ENCODE assay signal across 10 mouse cellular contexts in the genomic region with DNA sequence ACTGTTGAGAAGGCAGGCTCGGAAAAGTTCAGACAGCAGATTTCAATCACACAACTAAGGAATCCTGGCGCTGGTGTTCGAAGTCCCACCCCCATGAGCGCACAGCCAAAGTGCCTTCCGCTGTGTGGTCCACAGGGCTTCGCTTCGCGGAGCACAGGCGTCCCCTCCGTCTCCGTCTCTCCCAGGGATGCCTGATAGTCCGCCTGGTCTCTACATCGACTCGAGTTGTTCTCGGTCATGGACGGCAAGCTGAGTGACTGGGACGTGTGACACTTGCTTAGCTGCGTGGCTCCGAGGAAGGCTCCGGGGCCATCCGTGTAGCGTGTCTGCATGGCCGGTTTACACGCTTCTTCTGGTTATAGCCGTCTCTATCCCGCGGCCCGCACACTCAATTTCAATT.
DNase-seq lines count a peak whose midpoint lies in the region; ATAC-seq lines count a peak whose summit lies in the region.
"Had no signal": no experiment of that assay in that cellular context is flagged by ENCODE, and none has a peak within 500 bp of the region (broad histone marks: within the 10 kb centered on the region; RNA-seq: fewer than 3 reads in every experiment).

No protein-coding gene starts in this region.

- H3K27ac ChIP-seq in kidney, embryonic 15.5 days, result no peak overlapping the region
- H3K27ac ChIP-seq in hindbrain, embryonic 11.5 days (ENCODE audit: low read depth, low read length), result peak overlapping the region; percentile 24; the same call in 1 of the 2 replicates
- peak overlapping the region; percentile 23; the same call in 1 of the 2 replicates for H3K27ac ChIP-seq in midbrain, embryonic 15.5 days

- intact Hi-C loops in left cerebral cortex, postnatal 4 days (cut with DNase I), result no loop called here

- 57% methylated on average over 28 of the region's 28 CpGs for WGBS in kidney, embryonic 15.5 days
- 36% methylated on average over 28 of the region's 28 CpGs for WGBS in hindbrain, embryonic 11.5 days
- 31% methylated on average over 28 of the region's 28 CpGs for WGBS in midbrain, embryonic 15.5 days

- no peaks in the 10 kb centered on the region for H3K9me3 ChIP-seq in kidney, embryonic 15.5 days (replicated peaks)
- no peaks in the 10 kb centered on the region for H3K9me3 ChIP-seq in hindbrain, embryonic 11.5 days (ENCODE audit: control insufficient read depth, low read length)
- no peaks in the 10 kb centered on the region for H3K9me3 ChIP-seq in midbrain, embryonic 15.5 days

- DNase-seq in kidney, adult 9 months, result no peak
- DNase-seq in embryo, embryonic 11 days, result peak; percentile 59
- DNase-seq in hindbrain, embryonic 11.5 days (ENCODE audit: low spot score), result peak; percentile 49
- no peak for DNase-seq in right cerebral cortex, postnatal 25 days
- no peak for DNase-seq in left cerebral cortex, postnatal 4 days
- no peak for DNase-seq in frontal cortex, adult 2 months (ENCODE audit: extremely low spot score in 1 of 2, low spot score in 1 of 2)
- DNase-seq: thymus, adult 2 months had no signal

- peak overlapping the region; percentile 41 for H3K4me2 ChIP-seq in kidney, embryonic 15.5 days
- peak overlapping the region; percentile 38 for H3K4me2 ChIP-seq in hindbrain, embryonic 11.5 days (replicated peaks; ENCODE audit: low read depth, low read length)
- peak overlapping the region; percentile 35 for H3K4me2 ChIP-seq in midbrain, embryonic 15.5 days

- H3K4me3 ChIP-seq in kidney, embryonic 15.5 days (replicated peaks), result no peak overlapping the region
- H3K4me3 ChIP-seq in hindbrain, embryonic 11.5 days (ENCODE audit: low read depth, low read length), result peak overlapping the region; percentile 6; the same call in 1 of the 2 replicates
- no peak overlapping the region for H3K4me3 ChIP-seq in midbrain, embryonic 15.5 days

- no peak for ATAC-seq in kidney, embryonic 15.5 days (replicated peaks; ENCODE audit: low FRiP score)
- ATAC-seq in hindbrain, embryonic 11.5 days (ENCODE audit: low FRiP score), result peak; percentile 54; the same call in 1 of the 2 replicates
- ATAC-seq in midbrain, embryonic 15.5 days (replicated peaks), result no peak
- ATAC-seq: CD4-positive, CD25-positive, alpha-beta regulatory T cell, adult 4 months had no signal

- H3K4me1 ChIP-seq in kidney, embryonic 15.5 days, result peaks cover 13% of the 10 kb centered on the region
- no peaks in the 10 kb centered on the region; the same call in 1 of the 2 replicates for H3K4me1 ChIP-seq in hindbrain, embryonic 11.5 days (replicated peaks; ENCODE audit: control insufficient read depth, insufficient read depth, low read length)
- peaks cover 12% of the 10 kb centered on the region; the same call in 1 of the 2 replicates for H3K4me1 ChIP-seq in midbrain, embryonic 15.5 days

- no peaks in the 10 kb centered on the region for H3K36me3 ChIP-seq in kidney, embryonic 15.5 days
- no peaks in the 10 kb centered on the region for H3K36me3 ChIP-seq in hindbrain, embryonic 11.5 days (ENCODE audit: control insufficient read depth, insufficient read depth, low read length)
- H3K36me3 ChIP-seq in midbrain, embryonic 15.5 days (replicated peaks), result no peaks in the 10 kb centered on the region

- no peak overlapping the region for H3K9ac ChIP-seq in kidney, embryonic 15.5 days
- H3K9ac ChIP-seq in hindbrain, embryonic 11.5 days (ENCODE audit: low read depth, low read length), result peak overlapping the region; percentile 19; the same call in 1 of the 2 replicates
- H3K9ac ChIP-seq in midbrain, embryonic 15.5 days, result no peak overlapping the region; the same call in 1 of the 2 replicates

- peaks cover 33% of the 10 kb centered on the region for H3K27me3 ChIP-seq in kidney, embryonic 15.5 days
- H3K27me3 ChIP-seq in hindbrain, embryonic 11.5 days (ENCODE audit: control insufficient read depth, insufficient read depth, low read length), result no peaks in the 10 kb centered on the region
- H3K27me3 ChIP-seq in midbrain, embryonic 15.5 days (replicated peaks), result peaks cover 16% of the 10 kb centered on the region; the same call in 1 of the 2 replicates

Comparison
In these comparisons a context has a peak if more than half of its experiments do, and no peak if none do; other contexts are left out.
1. DNase-seq: peak in embryo, embryonic 11 days (single experiment) and hindbrain, embryonic 11.5 days (single experiment); none in kidney, adult 9 months (single experiment), right cerebral cortex, postnatal 25 days (single experiment), left cerebral cortex, postnatal 4 days (single experiment) and frontal cortex, adult 2 months (0 of 2).
2. Peak in every context shown above with its lines, with median percentiles within 50 percentile points of each other: H3K4me2 ChIP-seq.